Mouse (Mus musculus) limb, embryonic 13.5 days (tissue): Measurements from ENCODE around the gene Sptb. TPM values are rescaled to one million over a fixed set of nuclear protein-coding genes. Genes with fewer than 3 reads are reported as not detected.

Experiments used
- ATAC-seq: fragments of 200-750 bp; cut with Nextera tagmentation; 2 replicates; pipeline ENCODE4 v1.8.0; 2017; ENCODE audit warnings: low read depth, moderate number of reproducible peaks, moderate TSS enrichment; ENCODE audit not compliant: low FRiP score
- H3K27ac ChIP-seq: fragments of 300-500 bp; sonication (generic); 2 replicates; pipeline ENCODE4 v1.5.1; 2015; ENCODE audit warnings: inconsistent platforms, mild to moderate bottlenecking, moderate library complexity
- H3K27me3 ChIP-seq: fragments of 300-500 bp; sonication (generic); 2 replicates; pipeline ENCODE4 v1.6.1; 2015; ENCODE audit warnings: mild to moderate bottlenecking, inconsistent platforms
- H3K36me3 ChIP-seq: fragments of 300-500 bp; sonication (generic); 2 replicates; pipeline ENCODE4 v1.6.1; 2015; ENCODE audit warnings: inconsistent platforms, mild to moderate bottlenecking, moderate library complexity
- H3K4me1 ChIP-seq: fragments of 300-500 bp; sonication (generic); 2 replicates; pipeline ENCODE4 v1.6.1; 2015; ENCODE audit warnings: inconsistent platforms
- H3K4me2 ChIP-seq: fragments of 300-500 bp; sonication (generic); replicated peaks from 2 replicates; pipeline ENCODE4 v1.6.1; 2015; ENCODE audit warnings: inconsistent platforms, mild to moderate bottlenecking, moderate library complexity
- H3K4me3 ChIP-seq: fragments of 300-500 bp; sonication (generic); 2 replicates; pipeline ENCODE4 v1.5.1; 2015; ENCODE audit warnings: moderate library complexity, mild to moderate bottlenecking, inconsistent platforms
- H3K9ac ChIP-seq: fragments of 300-500 bp; sonication (generic); 2 replicates; pipeline ENCODE4 v1.6.1; 2015; ENCODE audit warnings: mild to moderate bottlenecking, inconsistent platforms
- H3K9me3 ChIP-seq: fragments of 300-500 bp; sonication (generic); 2 replicates; pipeline ENCODE4 v1.6.1; 2016; ENCODE audit warnings: inconsistent platforms
- WGBS: fragments of 180-500 bp; shearing (Covaris S2); methylation state at CpG from one replicate; pipeline ENCODE4 v1.1.7; 2015; 5-methylcytosine and 5-hydroxymethylcytosine counted together
- polyA plus RNA-seq: library from polyadenylated mRNA; unstranded; fragments of >200 nt; fragmentation: Nextera tagmentation; extraction: Ambion mirVana; gene quantifications from 2 replicates; pipeline ENCODE4 v1.2.1, GENCODE M21; 2015

The Sptb gene
- polyA plus RNA-seq, 1 experiment from 2014 or later: 0.61 TPM

DNA sequence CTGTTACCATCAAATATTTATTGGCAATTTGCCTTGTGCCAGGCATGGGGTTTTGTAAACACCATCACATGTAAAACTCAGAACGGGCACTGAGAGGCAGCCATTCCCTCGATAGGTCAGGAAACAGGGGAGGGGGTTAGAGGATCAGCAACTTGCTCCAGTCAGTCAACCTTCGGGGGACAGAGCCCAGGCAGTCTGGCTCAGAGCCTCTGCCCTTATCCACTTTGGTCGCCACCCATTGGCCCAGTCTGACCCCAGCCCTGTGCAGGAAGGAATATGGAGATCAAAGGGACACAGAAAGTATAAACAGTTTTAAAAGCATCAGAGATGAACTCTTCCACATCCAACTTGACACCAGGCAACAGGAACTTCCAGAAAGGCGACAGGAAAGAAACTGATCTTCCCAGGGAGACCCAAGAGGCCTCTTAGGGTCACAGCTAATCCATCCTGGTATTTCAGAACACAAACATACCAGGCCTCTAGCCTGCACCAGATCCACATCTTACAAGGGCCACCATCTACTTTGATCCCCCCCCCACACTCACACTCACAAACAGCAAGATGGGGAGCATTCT is 40.3 kb downstream of the Sptb start:
- WGBS: 20% methylated on average over 5 of the region's 5 CpGs
- Histone ChIP-seq H3K27me3 (no peaks in the 10 kb centered on the region), H3K4me1 (peaks cover 22% of the 10 kb centered on the region), H3K27ac (no peak overlapping the region), H3K9ac (no peak overlapping the region), H3K4me2 (no peak overlapping the region), H3K9me3 (no peaks in the 10 kb centered on the region), H3K4me3 (no peak overlapping the region), H3K36me3 (no peaks in the 10 kb centered on the region)
- ATAC-seq: no peak

DNA sequence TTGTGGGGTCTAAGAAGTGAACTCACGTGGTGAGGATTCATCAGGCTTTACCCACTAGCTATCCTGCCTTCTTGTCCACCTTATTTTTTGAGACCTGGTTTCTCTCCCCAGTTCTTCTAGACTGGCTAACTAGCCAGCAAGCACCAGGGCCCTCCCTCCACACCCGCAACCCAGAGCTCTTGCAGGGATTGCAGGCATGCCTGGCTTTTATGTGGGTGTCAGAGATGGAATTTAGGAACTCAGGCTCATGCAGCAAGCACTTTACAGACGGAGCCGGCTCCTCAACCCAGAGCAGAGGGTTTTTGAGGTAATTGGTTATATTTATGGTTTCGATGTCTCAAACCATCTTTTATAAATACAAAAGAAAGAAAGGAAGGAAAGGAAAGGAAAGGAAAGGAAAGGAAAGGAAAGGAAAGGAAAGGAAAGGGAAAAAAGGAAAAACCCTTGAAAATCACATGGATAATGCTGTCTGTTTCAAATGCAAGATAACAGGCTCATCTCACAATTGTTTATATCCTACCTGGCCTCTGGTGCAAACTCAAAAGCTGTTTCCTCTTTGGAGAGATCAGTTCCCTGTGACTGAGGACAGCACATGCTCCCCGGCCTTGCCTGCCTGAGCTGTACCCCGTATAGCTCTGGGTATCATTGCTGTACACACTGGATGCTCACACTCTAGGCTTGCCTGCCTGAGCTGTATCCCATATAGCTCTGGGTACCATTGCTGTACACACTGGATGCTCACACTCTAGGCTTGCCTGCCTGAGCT is 41.5 kb downstream of the Sptb start:
- 71% methylated on average over 7 of the region's 7 CpGs for WGBS
- Histone ChIP-seq H3K9me3 (no peaks in the 10 kb centered on the region), H3K4me3 (no peak overlapping the region), H3K4me2 (no peak overlapping the region), H3K4me1 (peaks cover 17% of the 10 kb centered on the region), H3K36me3 (no peaks in the 10 kb centered on the region), H3K27me3 (no peaks in the 10 kb centered on the region), H3K9ac (no peak overlapping the region), H3K27ac (no peak overlapping the region)
- ATAC-seq: no peak

DNA sequence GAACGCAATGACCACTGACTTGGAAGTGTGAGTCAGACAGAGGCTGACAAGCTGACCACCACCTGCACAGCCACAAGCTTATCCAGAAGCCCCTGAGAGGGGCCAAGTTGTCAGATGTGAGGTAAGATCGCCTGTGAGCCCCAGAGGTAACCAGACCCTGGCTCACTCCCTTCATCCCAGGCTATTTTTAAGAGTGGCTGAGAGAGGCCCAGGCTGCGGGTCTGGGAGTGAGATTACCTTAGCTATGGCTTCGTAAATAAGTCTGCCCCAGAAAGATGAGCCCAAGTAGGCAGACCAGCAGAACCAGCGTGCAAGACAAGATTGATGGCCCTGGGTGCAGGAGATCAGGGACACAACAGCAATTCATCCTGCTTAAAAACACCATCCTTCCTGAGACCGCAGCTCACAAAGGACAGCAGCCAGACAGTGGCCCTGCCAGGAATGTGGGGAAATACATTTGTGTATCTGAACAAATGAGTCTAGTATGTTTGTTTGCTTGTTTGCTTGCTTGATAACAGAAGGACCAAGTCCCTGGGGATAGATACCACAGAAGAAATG is 58.5 kb downstream of the Sptb start:
- Histone ChIP-seq H3K27ac (no peak overlapping the region), H3K4me1 (no peaks in the 10 kb centered on the region), H3K36me3 (no peaks in the 10 kb centered on the region), H3K27me3 (no peaks in the 10 kb centered on the region), H3K4me3 (no peak overlapping the region), H3K4me2 (no peak overlapping the region), H3K9me3 (0 out of 2 replicates have a peak, but pooled peaks cover 3% of the 10 kb centered on the region), H3K9ac (no peak overlapping the region)
- 58% methylated on average over 6 of the region's 6 CpGs for WGBS
- ATAC-seq: no peak

DNA sequence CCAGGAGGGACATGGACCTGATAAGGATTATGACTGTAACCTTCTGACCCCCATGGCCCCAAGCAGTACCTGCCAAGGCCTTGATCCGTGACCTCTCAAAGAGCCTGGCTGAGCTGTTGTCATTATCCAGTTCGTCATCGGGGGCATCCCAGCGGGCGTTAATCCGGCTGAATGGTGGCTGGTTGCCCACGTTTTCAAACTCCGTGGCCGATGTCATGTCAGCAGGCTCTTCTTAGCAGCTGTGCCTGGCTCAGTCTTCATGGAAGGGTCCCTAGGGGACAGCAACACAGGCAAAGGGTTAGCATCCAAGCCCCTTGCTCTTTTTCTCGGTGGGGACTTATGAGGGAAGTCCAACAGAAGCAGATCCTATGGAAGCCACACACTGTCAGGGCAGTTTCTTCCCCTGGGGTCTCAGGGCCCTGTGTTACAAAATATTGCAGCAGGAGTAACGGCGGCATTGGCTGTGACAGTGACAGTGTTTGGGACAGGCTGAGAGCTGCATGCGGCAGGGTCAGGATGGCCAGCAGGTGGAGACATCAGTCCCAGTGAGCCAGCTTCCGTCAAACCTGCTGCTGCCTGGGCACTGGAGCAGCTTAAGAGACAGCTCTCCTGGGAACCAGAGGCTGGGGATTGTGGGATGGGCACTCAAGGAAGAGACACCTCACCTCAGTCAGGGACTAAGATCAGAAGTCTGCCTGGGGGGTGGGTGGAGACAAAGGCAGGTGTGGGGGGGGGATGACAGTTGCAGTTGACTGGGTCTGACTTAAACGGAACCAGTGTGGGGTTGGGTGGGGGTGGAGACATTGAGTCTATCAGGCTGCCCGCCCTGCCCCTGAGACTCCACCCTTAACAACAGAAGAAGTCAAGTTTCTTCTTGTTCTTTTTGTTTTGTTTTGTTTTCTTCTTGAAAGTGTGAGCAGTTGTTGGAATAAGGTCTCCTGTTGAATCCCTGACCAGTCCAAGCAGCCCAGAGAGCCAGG is 60.3 kb downstream of the Sptb start:
- Histone ChIP-seq H3K36me3 (no peaks in the 10 kb centered on the region), H3K27ac (no peak overlapping the region), H3K9ac (no peak overlapping the region), H3K4me1 (peaks cover 12% of the 10 kb centered on the region), H3K4me3 (no peak overlapping the region), H3K4me2 (no peak overlapping the region), H3K27me3 (peaks cover 1% of the 10 kb centered on the region), H3K9me3 (0 out of 2 replicates have a peak, but pooled peaks cover 3% of the 10 kb centered on the region)
- ATAC-seq: no peak
- WGBS: 60% methylated on average over 16 of the region's 16 CpGs

DNA sequence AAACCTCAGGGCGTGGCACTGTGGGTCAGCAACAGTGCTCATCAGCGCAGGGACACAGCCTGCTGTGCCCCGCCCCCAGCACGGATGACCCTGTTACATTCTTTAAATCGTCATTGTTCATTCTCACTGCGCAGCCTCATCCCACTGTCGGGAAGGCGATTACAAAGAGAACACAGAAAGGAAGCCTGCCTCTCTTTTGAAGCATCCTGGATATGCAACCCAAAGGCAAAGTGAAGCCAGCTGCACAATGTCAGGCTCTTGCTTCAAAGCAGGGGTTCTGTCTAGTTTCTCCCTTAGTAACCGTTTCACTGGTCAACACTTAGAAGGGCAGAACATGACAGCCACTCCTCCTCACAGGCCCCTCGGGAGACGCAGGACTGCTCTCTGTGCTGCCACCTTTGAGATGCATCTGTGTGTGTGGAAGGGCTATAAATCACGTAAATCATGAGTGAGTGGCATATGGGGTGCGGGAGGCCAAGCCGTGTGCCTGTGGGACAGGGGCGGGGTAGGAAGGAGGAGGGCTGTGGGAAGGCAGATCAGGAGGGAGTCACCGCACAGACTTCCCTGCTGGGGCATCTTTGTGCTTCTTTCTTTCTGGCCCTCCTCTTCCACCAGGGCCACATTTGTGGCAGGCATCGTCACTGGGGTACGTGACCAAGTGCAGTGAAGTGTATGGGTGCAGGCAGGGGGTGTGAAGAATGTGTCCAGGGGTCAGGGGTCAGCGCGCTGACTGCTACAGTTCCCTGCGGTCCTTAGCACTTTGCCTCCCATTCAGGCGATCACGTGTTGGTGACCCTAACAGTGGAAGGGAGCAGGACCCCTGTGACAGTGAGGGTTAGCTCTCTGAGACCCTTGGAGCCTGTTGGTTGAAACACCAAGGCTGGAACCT is 64.9 kb downstream of the Sptb start:
- no peak overlapping the region for H3K27ac ChIP-seq

DNA sequence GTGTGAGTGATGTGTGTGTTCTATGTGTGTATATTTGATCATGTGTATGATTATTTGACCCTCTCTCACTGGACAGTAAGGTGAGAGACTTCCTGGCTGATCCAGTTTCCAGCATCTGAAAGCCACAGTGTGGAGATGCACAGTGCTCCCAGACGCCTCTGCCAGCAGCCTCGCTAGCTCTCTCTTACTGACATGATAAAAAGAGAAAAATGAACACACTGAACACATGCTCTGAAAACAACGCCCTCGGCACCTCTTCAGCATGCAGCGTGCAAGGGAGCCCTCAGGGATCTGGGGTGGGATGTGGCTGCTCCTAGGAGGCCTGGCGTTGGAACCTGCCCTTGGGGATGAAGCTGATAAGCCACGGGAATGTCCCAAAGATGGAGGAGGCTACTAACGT is 66.7 kb downstream of the Sptb start:
- H3K9me3 ChIP-seq: no peaks in the 10 kb centered on the region
- H3K27ac ChIP-seq: no peak overlapping the region
- H3K27me3 ChIP-seq: peaks cover 6% of the 10 kb centered on the region
- no peak for ATAC-seq
- H3K36me3 ChIP-seq: no peaks in the 10 kb centered on the region
- peaks cover 20% of the 10 kb centered on the region for H3K4me1 ChIP-seq
- WGBS: 74% methylated on average over 8 of the region's 8 CpGs
- no peak overlapping the region for H3K9ac ChIP-seq
- H3K4me3 ChIP-seq: no peak overlapping the region
- H3K4me2 ChIP-seq: no peak overlapping the region

More for the DNA sequence above, 64.9 kb downstream of the Sptb start:
- no peaks in the 10 kb centered on the region for H3K36me3 ChIP-seq
- ATAC-seq: no peak; the same call in 1 of the 2 replicates
- WGBS: 39% methylated on average over 23 of the region's 23 CpGs
- no peak overlapping the region for H3K4me3 ChIP-seq
- H3K27me3 ChIP-seq: peaks cover 6% of the 10 kb centered on the region
- H3K9me3 ChIP-seq: no peaks in the 10 kb centered on the region
- 0 out of 2 replicates have a peak overlapping the region, but pooled peaks have one; percentile 19 for H3K4me2 ChIP-seq
- H3K4me1 ChIP-seq: peaks cover 19% of the 10 kb centered on the region
- H3K9ac ChIP-seq: peak overlapping the region; percentile 13; the same call in 1 of the 2 replicates

DNA sequence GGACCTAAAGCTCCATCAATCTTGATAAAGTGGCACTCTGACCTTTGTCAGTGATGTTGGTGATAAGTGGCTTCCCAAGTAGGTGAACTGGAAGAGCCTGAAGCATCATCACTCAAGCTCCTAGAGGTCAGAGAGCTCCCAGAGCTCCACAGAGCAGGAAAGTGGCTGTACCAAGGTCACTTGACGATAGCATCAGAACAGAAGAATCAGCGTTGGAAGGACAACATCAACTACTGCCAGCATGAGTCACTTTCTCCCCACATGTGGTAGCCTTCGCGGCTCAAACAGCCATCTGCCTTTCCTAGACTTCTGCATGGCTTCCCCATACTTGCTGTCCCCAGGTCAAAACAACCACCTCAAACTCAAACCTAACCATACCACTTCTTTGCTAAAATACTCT is 67.7 kb downstream of the Sptb start:
- ATAC-seq: no peak
- no peak overlapping the region for H3K4me3 ChIP-seq
- H3K4me2 ChIP-seq: no peak overlapping the region
- H3K27me3 ChIP-seq: peaks cover 6% of the 10 kb centered on the region
- no peak overlapping the region for H3K27ac ChIP-seq
- 63% methylated on average over 4 of the region's 4 CpGs for WGBS
- no peaks in the 10 kb centered on the region for H3K9me3 ChIP-seq
- H3K4me1 ChIP-seq: peaks cover 20% of the 10 kb centered on the region
- no peak overlapping the region for H3K9ac ChIP-seq
- no peaks in the 10 kb centered on the region for H3K36me3 ChIP-seq

DNA sequence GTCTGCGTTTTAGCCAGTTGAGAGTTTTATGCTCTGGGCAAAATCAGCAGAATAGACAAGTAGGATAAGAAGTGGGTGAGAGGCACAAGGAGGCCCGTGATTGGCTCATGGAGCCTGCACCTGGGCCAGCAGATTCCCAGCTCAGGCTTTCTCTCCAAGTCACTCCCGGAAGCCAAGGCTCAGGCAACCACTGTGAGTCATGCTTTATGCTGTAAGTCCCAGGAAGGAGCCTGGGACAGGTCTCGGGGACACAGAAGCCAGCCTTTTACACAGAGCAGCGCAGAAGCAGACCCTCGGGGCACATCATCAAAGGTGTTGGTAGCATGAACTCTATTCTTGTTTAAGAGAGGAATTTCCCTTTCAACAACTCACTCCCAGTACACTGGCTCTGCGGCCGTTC is 69.7 kb downstream of the Sptb start:
- WGBS: 14% methylated on average over 8 of the region's 8 CpGs

DNA sequence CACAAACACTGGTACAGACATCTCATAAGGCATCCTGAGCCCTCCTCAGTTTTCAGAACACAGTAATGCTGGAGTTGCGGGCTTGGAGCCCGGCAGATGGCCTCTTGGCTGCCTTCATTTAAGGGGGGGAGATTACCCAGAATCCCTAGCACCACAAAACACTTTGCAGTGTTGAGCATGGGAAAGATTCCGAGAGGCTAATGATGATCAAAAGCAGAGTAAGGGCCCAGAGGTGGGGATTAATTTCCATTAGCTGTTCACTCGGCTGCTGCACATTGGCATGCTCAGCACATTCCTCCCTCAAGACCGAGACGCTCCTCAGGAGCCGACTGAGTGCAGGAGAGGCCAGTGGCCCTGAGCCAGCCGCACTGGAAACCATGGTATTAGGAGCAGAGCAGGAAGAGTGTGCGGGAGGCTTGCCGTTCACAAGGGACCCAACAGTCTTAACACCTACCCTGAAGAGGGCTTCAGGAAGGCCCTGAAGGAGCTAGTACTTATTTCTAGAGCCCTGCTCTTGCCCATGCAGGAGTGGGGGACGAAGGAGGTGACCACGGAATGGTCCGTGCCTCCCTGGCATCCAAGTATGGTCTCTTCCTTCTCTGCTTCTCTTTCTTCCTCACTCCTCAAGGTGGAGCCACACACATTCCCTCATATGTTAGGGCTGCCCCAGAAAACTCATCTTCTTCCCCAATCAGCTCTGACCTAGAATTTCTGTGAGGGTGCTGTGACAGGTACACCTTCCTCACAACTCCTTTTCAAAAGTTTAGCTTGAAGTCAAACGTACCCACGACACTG is 75.3 kb downstream of the Sptb start:
- Histone ChIP-seq H3K4me2 (peak overlapping the region; percentile 38), H3K4me1 (peaks cover 19% of the 10 kb centered on the region), H3K9me3 (no peaks in the 10 kb centered on the region), H3K4me3 (no peak overlapping the region), H3K27ac (peak overlapping the region; percentile 33), H3K9ac (no peak overlapping the region), H3K27me3 (no peaks in the 10 kb centered on the region), H3K36me3 (no peaks in the 10 kb centered on the region)
- WGBS: 46% methylated on average over 15 of the region's 15 CpGs
- ATAC-seq: peak; percentile 89

More for the DNA sequence above, 69.7 kb downstream of the Sptb start:
- H3K27me3 ChIP-seq: peaks cover 6% of the 10 kb centered on the region
- no peaks in the 10 kb centered on the region for H3K36me3 ChIP-seq
- peaks cover 13% of the 10 kb centered on the region for H3K4me1 ChIP-seq
- H3K9ac ChIP-seq: 0 out of 2 replicates have a peak overlapping the region, but pooled peaks have one; percentile 9
- H3K9me3 ChIP-seq: no peaks in the 10 kb centered on the region
- ATAC-seq: no peak
- H3K27ac ChIP-seq: no peak overlapping the region
- H3K4me2 ChIP-seq: no peak overlapping the region
- no peak overlapping the region for H3K4me3 ChIP-seq

DNA sequence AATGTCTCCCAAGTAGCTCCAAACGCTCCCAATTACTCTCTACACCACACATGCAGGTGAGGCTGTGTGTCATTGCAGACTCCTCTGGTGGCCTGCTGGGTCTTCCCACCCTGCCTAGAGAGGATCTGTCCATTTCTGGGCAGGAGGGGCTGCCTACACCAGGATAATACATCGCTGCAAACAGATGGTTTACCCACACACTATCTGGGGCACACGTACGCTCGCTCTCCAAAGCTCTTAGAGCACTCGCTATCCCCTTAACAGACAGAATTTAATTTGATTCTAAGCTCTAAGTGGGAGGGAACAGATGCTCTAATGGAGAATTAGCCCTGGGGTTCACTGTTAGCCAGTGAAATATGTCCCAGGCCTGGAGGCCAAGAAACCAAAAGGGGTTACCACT is 87.0 kb downstream of the Sptb start:
- H3K9ac ChIP-seq: no peak overlapping the region
- H3K27me3 ChIP-seq: no peaks in the 10 kb centered on the region
- peaks cover 19% of the 10 kb centered on the region for H3K4me1 ChIP-seq
- no peak overlapping the region for H3K4me3 ChIP-seq
- 66% methylated on average over 6 of the region's 6 CpGs for WGBS
- no peak overlapping the region for H3K4me2 ChIP-seq
- H3K36me3 ChIP-seq: no peaks in the 10 kb centered on the region
- H3K27ac ChIP-seq: no peak overlapping the region
- ATAC-seq: no peak
- H3K9me3 ChIP-seq: no peaks in the 10 kb centered on the region
